Mouse (Mus musculus): Measurements from ENCODE around the gene Lrrc8c.

Lrrc8c gene

GRCm38 (mm10) chr5:105547115-105547514, 27.9 kb downstream of the Lrrc8c start:
- no peak for DNase-seq (ENCODE audit: low spot score in 2 of 2)

DNA sequence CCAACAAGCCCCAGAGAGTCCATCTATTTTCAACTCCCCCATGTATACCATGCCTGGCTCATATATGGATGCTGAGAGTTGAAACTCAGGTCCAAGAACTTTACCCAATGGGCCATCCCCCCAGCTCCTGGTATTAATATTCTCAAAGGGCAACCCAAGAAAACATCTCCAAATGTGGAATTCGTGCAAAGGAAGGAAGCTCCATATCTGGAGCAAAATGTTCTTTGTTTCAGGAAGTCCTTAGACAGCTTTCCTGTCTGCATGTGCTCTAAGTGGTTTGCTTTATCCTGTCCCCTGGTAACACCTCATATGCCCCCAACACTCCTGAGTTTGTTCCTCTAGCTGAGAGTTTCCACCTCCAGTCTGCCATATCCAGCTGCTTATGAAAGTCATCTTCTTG, 32.6 kb downstream of the Lrrc8c start:
- no peak for DNase-seq (ENCODE audit: low spot score in 2 of 2)

DNA sequence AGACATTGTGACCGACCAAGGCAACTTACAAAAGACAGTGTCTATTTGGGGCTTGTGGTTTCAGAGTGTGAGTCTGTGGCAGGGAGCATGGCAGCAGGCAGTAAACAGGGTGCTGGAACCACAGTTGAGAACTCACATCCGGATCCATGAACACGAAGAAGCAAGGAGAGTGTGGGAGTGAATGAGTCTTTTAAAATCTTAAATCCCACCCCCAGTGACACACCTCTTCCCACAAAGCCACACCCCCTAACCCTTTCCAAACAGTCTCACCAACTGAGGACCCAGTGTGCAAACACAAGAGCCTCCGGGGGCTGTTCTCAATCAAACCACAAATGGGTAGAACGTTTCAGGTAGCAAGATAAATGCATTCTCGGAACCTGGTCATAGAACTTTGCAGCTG, 37.1 kb downstream of the Lrrc8c start:
- no peak for DNase-seq (ENCODE audit: low spot score in 2 of 2)

DNA sequence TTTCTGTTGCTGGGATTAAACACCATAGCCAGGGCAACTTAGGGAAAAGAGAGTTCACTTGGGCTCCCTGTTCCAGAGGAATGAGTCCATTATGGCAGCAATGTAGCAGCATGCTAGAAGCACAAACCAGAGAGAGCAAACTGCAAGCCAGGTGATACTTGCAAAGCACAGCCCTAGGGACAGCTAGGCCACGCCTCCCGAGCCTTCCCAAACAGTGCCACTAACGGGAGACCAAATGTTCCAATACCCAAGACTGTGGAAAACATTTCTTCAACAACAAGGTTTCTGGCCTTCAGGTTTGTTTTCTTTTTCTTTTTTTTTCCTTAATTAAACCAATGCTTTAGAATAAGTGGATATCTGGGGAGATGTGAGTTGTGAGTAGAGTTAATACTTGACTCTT, 38.2 kb downstream of the Lrrc8c start:
- no peak for DNase-seq (ENCODE audit: low spot score in 2 of 2)

- peak; percentile 62 to 76 for DNase-seq (ENCODE audit: low spot score in 2 of 2)
Observed at GRCm38 (mm10) chr5:105557777-105558240, 38.6 kb downstream of the Lrrc8c start.

DNA sequence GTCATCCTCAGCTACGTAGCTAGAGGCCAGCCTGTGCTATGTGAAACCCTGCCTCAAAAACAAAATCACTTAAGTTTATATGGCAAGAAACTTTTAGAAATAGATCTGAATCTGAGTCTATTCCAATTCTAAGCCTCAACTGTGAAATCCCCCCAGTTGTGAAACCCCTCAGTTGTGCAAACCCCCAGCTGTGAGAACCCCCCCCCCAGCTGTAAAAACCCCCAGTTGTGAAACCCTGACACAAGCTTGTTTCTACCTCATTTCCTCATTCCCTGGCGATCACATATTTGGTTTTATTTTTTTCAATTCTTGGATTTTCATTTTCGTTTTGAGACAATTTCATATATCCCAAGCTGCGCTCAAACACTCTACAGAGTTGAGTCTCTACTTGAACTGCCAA, 39.3 kb downstream of the Lrrc8c start:
- no peak for DNase-seq (ENCODE audit: low spot score in 2 of 2)

DNA sequence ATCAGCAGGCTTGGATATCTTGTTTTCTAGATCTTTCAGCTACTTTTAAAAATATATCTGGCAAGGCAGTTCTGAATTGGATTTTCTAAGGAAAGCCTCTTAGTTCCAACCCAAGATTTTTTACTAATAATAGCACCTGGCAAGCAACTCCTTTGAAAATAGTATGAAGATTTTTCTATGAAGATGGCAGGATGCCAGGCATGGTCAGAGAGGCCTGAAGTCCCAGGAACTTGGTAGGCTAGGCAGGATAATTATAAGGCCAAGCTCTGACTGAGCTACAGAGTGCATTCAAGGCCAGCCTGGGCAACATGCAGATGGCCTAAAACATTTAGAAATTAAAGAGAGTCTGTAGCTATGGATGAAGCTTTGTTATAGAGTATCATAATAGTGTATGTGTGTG, 42.7 kb downstream of the Lrrc8c start:
- DNase-seq (ENCODE audit: low spot score in 2 of 2), result peak; percentile 45 to 57

GRCm38 (mm10) chr5:105564761-105565160, 45.6 kb downstream of the Lrrc8c start:
- DNase-seq (ENCODE audit: low spot score in 2 of 2), result no peak

GRCm38 (mm10) chr5:105565824-105566223, 46.6 kb downstream of the Lrrc8c start:
- no peak for DNase-seq (ENCODE audit: low spot score in 2 of 2)

DNA sequence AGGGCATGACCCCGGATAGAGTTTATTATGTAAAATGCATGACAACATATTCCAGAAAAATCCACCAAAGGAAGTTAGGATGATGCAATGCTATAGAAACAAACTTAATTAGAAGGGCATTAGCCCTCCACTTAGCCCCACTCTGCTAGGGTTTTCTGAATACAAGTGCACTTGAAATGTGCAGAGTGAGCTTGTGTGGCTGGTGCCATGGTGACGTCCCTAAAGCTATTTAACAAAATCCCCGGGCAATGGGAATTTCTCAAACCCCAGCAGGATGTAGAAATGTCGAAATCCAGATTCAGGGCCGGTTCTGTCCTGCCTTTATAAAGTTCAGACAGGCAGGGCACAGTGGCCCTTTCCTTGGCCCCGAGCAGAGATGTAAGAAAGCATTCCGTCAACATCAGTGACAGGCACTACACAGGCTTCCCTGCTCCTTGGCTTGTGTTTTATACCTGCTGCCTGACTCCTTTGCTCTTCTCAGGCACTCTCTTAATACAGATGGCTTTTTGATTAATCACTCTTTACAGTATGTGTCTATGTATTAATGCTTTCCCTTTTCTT, 47.7 kb downstream of the Lrrc8c start:
- DNase-seq (ENCODE audit: low spot score in 2 of 2), result no peak

GRCm38 (mm10) chr5:105568043-105568747, 49.0 kb downstream of the Lrrc8c start:
- no peak for DNase-seq (ENCODE audit: low spot score in 2 of 2)

- DNase-seq (ENCODE audit: low spot score in 2 of 2), result no peak
Observed at GRCm38 (mm10) chr5:105569168-105569567, 50.0 kb downstream of the Lrrc8c start.

DNA sequence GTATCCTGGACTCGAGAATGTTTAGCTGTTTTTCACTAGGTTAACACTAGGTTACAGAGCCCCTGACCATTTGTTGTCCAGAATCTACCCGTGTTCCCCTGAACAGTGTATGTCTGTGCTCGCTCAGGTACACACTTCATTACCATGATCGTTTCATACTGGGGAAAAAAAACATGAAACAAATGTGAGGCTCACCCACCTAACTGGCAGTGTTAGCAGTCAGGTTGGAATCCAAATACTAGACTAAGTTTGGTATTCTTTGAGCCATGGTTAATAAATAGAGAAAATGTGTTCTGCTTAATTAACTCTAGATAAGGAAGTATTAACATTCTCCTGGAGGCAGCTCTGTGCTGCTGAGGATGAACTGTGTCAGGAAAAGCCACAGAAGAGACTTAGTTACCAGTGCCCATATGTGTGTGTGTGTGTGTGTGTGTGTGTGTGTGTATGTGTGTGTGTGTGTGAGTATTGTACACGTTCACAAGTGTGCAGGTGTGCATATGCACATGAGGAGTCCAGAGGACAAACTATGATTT, 53.0 kb downstream of the Lrrc8c start:
- DNase-seq (ENCODE audit: low spot score in 2 of 2), result no peak

DNA sequence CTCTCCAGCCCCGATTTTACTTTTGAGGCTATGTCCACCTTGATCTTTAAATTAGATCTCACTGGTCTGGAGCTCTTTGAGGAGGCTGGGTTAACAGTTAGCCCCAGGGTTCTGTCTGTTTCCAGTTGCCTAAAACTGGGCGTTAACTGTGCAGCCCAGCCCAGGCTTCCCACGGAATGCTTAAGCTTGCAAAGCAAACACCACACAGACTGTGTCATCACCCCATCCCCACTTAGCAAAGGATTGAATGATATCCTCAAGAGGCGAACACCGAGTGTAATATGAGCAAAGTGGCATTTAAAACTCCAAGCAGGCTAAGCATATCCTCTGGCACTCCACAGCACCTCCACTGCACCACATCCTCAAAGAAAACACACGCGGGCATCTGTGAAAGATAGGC, 53.7 kb downstream of the Lrrc8c start:
- DNase-seq (ENCODE audit: low spot score in 2 of 2), result no peak

- DNase-seq (ENCODE audit: low spot score in 2 of 2), result no peak
Observed at GRCm38 (mm10) chr5:105574835-105575234, 55.6 kb downstream of the Lrrc8c start.

GRCm38 (mm10) chr5:105575839-105576238, 56.7 kb downstream of the Lrrc8c start:
- no peak for DNase-seq (ENCODE audit: low spot score in 2 of 2)

GRCm38 (mm10) chr5:105580909-105581308, 61.7 kb downstream of the Lrrc8c start:
- DNase-seq (ENCODE audit: low spot score in 2 of 2), result no peak

DNA sequence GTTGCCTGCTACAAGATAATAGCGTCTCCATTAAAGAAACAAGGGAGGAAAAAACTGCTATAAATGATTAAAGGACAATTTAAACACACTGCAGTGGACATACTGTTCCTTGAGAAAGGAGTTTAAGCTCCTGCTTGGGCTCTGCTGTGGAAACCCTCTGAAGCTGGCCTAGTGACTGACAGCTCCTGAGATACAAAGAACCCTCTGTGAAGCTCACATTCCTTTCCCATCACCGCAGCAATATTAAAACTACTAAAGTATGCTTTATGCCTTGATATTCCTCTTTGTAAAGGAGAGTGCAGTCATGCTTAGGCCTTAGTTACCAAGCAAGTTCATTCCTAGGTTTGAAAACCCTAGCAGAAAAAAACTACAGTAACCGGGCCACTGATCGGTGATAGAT, 66.7 kb downstream of the Lrrc8c start:
- DNase-seq (ENCODE audit: low spot score in 2 of 2), result no peak

DNA sequence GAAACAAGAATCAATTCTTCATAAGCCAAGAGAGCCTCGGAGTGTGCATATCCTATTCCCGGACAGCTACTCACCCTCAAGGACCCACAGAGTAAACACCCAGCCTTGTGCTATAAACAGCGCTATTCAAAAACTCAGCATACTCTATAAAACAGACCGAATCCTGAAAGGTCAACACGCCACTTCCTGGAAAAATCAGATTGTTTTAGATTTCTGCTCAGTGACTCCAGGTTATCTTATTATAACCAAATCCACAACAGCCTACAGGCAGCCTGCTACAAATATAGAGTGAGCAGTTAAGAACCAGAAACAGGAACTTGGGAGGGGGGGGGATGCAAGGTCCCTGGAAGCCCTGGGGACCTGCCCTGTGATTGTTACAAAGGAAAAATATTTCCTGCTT, 67.5 kb downstream of the Lrrc8c start:
- no peak for DNase-seq (ENCODE audit: low spot score in 2 of 2)

DNA sequence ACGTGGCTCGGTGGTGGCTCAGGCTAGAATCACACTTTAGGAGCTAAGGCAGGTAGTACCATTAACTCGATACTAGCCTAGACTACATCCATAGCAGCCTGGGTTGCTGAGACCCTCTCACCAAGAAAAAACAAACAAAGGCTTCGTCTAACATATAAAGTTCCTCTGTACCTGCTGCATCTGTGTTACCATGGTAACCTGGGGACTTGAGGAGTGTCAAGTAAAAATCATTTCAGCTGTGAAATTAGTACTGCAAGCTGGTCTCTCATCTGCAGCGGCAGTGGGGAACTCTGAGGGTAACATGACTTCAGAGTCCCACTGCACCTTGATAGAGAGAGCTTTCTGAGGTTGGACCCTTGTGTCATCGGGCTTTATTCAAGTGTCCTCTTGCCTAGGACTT, 68.3 kb downstream of the Lrrc8c start:
- DNase-seq (ENCODE audit: low spot score in 2 of 2), result no peak

DNA sequence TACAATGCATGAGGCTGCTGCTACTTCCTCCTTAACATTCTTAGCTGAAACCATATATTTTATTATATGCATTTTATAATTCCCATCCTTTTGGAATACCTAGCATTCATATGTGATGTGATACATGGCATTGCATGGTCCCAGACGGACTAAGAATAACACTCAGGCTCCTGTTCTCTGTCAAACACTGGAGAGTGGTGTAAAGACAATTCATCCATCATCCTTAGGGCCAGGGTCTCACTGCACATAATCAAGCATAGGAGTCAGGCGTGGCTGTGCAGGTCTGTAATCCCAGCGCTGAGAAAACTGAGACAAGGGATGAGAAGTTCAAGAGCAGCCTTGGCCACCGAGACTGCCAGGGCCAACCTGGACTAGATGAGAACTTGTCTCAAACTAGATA, 69.5 kb downstream of the Lrrc8c start:
- no peak for DNase-seq (ENCODE audit: low spot score in 2 of 2)

GRCm38 (mm10) chr5:105589119-105589518, 69.9 kb downstream of the Lrrc8c start:
- no peak for DNase-seq (ENCODE audit: low spot score in 2 of 2)

DNA sequence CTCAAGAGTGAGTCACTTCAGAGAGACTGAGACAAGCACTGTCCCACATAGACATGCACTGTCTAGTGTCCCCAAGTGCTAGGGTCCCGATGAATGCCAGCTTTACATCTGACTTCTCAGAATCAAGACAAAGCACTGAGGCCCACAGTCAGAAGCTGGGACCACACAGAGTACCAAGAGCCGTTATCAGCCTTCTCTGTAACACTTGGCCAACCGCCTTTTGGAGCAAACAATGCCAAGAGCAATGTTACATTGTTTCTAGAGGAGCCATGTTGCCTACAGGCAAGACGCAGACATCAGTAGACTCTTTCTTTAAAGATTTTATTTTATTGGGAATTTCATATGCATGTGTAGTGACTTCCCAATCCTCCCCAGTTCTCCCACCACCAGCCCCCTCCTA, 73.2 kb downstream of the Lrrc8c start:
- DNase-seq (ENCODE audit: low spot score in 2 of 2), result no peak

GRCm38 (mm10) chr5:105593630-105594029, 74.4 kb downstream of the Lrrc8c start:
- DNase-seq (ENCODE audit: low spot score in 2 of 2), result no peak
